32 mouse cellular contexts compared by ENCODE assay signal in the genomic region with DNA sequence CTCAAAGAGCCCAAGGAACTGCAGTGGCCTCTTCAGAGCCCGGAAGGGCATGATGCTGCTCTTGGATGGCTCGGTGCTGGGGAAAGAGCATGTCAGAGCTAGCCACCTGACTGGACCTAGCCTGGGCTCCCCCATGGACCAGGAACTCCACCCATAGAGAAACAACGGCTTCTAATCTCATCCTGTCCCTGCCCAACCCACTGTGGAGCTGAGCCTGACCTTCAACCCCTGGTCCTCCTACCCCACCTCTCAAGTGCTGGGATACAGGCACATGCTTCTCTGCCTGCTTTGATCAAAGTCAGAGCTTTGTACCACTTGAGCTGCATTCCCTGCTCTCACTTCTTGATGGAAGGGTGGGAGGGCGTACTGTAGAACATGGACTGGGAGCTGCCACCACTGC.
"Had no signal": no experiment of that assay in that cellular context is flagged by ENCODE, and none has a peak within 500 bp of the region (broad histone marks: within the 10 kb centered on the region; RNA-seq: fewer than 3 reads in every experiment).

No protein-coding gene starts in this region.

- H3K4me1 ChIP-seq: heart, embryonic 13.5 days; hindbrain, embryonic 10.5 days; hindbrain, embryonic 12.5 days; hindbrain, embryonic 15.5 days had no signal

- H3K27me3 ChIP-seq: heart, embryonic 12.5 days; heart, embryonic 13.5 days; heart, embryonic 15.5 days; hindbrain, embryonic 12.5 days; hindbrain, embryonic 15.5 days had no signal

- H3K4me3 ChIP-seq: heart, adult 2 months; heart, embryonic 10.5 days; heart, embryonic 12.5 days; heart, embryonic 13.5 days; heart, embryonic 15.5 days; hindbrain, embryonic 10.5 days; hindbrain, embryonic 12.5 days; hindbrain, embryonic 15.5 days; layer of hippocampus, adult 2 months; left cerebral cortex, adult 2 months had no signal

- DNase-seq: heart, adult 2 months; heart, postnatal 10 days; heart, postnatal 14 days; heart, postnatal 36 days; heart, postnatal 4 days; kidney, adult 11 months; kidney, adult 18-20 months; kidney, adult 2 months; kidney, adult 8-10 months; kidney, adult 9 months; kidney, postnatal 10 days; kidney, postnatal 14 days; kidney, postnatal 25 days; kidney, postnatal 36 days; kidney, postnatal 4 days; layer of hippocampus, adult 9-11 months; layer of hippocampus, postnatal 36 days had no signal

- H3K9me3 ChIP-seq: heart, embryonic 10.5 days; heart, embryonic 12.5 days; heart, embryonic 13.5 days; heart, embryonic 15.5 days; hindbrain, embryonic 10.5 days; hindbrain, embryonic 12.5 days; hindbrain, embryonic 15.5 days had no signal

- H3K9ac ChIP-seq: heart, embryonic 12.5 days; heart, embryonic 13.5 days; heart, embryonic 15.5 days; hindbrain, embryonic 14.5 days; hindbrain, embryonic 15.5 days had no signal

- H3K4me2 ChIP-seq: heart, embryonic 11.5 days; heart, embryonic 12.5 days; heart, embryonic 13.5 days; heart, embryonic 15.5 days; hindbrain, embryonic 12.5 days; hindbrain, embryonic 14.5 days; hindbrain, embryonic 15.5 days had no signal

- H3K27ac ChIP-seq: heart, adult 2 months; heart, embryonic 15.5 days; hindbrain, embryonic 10.5 days; hindbrain, embryonic 14.5 days; hindbrain, embryonic 15.5 days; hindbrain, postnatal 0 days; kidney, postnatal 0 days; layer of hippocampus, adult 2 months; left cerebral cortex, adult 2 months had no signal

- ATAC-seq: hindbrain, embryonic 16.5 days; hindbrain, postnatal 0 days; inflammation-experienced regulatory T-cells, adult 6 months had no signal
